Mouse (Mus musculus): ENCODE data around the gene Ghitm. TPM values are rescaled to one million over a fixed set of nuclear protein-coding genes. Genes with fewer than 3 reads are reported as not detected.

Ghitm gene
- polyA plus RNA-seq, 1 experiment from 2014 or later: 235 TPM

DNA sequence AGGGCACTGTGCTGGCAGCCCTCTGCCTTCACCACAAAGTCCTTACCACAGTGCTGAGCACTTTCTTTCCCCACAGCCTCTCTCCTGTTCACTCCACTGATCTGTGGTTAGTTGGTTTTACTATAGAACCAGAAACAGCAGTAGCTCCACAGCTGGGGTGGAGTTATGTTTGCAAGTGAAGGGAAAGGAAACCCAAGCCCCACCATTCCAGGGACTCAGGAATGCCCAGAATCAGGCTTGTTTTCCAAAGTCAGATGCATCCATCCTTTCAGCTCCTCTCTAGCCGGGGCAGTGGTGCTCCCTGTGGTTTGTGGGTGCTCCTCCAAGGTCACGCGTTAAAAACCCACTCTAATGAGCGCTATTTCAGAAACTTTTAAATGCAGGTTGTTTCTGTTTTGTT is 39.5 kb downstream of the Ghitm start:
- no peak overlapping the region for H3K4me3 ChIP-seq (ENCODE audit: low read depth, low read length)
- DNase-seq (ENCODE audit: low spot score) (no peak), ATAC-seq (replicated peaks; ENCODE audit: low FRiP score, low TSS enrichment, low read depth) (no peak)
- H3K4me1 ChIP-seq (replicated peaks; ENCODE audit: control insufficient read depth, insufficient read depth, low read length): 0 out of 2 replicates have a peak, but pooled peaks cover 4% of the 10 kb centered on the region
- no peaks in the 10 kb centered on the region for H3K36me3 ChIP-seq (ENCODE audit: control insufficient read depth, insufficient read depth, low read length)
- H3K9ac ChIP-seq (ENCODE audit: low read length): no peak overlapping the region
- H3K4me2 ChIP-seq (ENCODE audit: low read length): no peak overlapping the region
- H3K9me3 ChIP-seq (ENCODE audit: control insufficient read depth, low read length): no peaks in the 10 kb centered on the region
- WGBS: 78% methylated on average over 4 of the region's 4 CpGs
- H3K27ac ChIP-seq (ENCODE audit: low read depth): no peak overlapping the region
- H3K27me3 ChIP-seq (replicated peaks; ENCODE audit: control insufficient read depth, insufficient read depth, low read length): peaks cover 10% of the 10 kb centered on the region

DNA sequence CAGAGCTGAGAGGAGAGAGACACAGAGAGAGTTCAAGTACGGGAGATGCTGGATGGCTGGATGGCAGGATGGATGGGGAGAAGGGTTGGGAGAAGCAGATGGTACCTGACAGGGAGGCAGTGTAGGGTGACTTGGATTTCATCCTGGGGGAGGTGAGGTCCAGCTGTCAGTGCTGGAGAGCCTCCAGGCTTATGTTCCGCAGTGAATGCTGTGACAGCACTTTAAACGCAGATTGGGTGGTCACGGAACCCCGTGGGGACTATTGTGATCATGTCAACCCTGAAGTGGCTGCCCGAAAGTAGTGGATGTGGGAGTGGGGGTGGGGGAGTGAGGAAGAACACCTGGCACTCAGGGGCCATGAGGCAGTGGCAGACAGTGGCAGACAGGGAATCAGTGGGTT is 40.6 kb downstream of the Ghitm start:
- Histone ChIP-seq H3K4me2 (ENCODE audit: low read length) (no peak overlapping the region), H3K4me3 (ENCODE audit: low read depth, low read length) (no peak overlapping the region), H3K36me3 (ENCODE audit: control insufficient read depth, insufficient read depth, low read length) (no peaks in the 10 kb centered on the region), H3K27me3 (replicated peaks; ENCODE audit: control insufficient read depth, insufficient read depth, low read length) (peaks cover 10% of the 10 kb centered on the region), H3K9ac (ENCODE audit: low read length) (no peak overlapping the region), H3K9me3 (ENCODE audit: control insufficient read depth, low read length) (no peaks in the 10 kb centered on the region), H3K4me1 (replicated peaks; ENCODE audit: control insufficient read depth, insufficient read depth, low read length) (0 out of 2 replicates have a peak, but pooled peaks cover 4% of the 10 kb centered on the region), H3K27ac (ENCODE audit: low read depth) (no peak overlapping the region)
- WGBS: 76% methylated on average over 6 of the region's 6 CpGs
- DNase-seq (ENCODE audit: low spot score) (no peak), ATAC-seq (replicated peaks; ENCODE audit: low FRiP score, low TSS enrichment, low read depth) (no peak)

DNA sequence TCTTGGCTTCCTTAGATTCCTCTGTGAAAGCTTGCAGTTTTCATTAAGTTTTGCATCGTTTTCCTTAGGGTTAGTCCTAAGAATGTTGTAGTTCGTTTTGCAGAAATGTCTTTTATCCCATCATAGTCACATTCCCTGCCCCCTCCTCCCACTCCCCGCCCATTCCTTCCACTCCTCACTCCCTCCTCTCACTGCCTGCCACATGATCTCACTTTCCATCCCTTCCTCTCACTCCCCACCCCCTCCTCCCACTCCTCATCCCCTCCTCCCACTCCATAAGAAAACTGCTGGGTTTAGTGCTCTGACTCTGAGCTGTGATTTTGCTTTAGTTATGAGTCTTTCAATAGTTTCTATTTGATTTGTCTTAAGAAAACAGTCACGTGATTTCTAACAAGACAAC is 51.3 kb downstream of the Ghitm start:
- WGBS: 39% methylated on average over 4 of the region's 4 CpGs
- Histone ChIP-seq H3K27ac (ENCODE audit: low read depth) (no peak overlapping the region), H3K9ac (ENCODE audit: low read length) (no peak overlapping the region), H3K27me3 (replicated peaks; ENCODE audit: control insufficient read depth, insufficient read depth, low read length) (no peaks in the 10 kb centered on the region), H3K36me3 (ENCODE audit: control insufficient read depth, insufficient read depth, low read length) (no peaks in the 10 kb centered on the region), H3K4me3 (ENCODE audit: low read depth, low read length) (no peak overlapping the region), H3K9me3 (ENCODE audit: control insufficient read depth, low read length) (no peaks in the 10 kb centered on the region), H3K4me1 (replicated peaks; ENCODE audit: control insufficient read depth, insufficient read depth, low read length) (no peaks in the 10 kb centered on the region), H3K4me2 (ENCODE audit: low read length) (no peak overlapping the region)
- ATAC-seq (replicated peaks; ENCODE audit: low FRiP score, low TSS enrichment, low read depth) (no peak), DNase-seq (ENCODE audit: low spot score) (no peak)

DNA sequence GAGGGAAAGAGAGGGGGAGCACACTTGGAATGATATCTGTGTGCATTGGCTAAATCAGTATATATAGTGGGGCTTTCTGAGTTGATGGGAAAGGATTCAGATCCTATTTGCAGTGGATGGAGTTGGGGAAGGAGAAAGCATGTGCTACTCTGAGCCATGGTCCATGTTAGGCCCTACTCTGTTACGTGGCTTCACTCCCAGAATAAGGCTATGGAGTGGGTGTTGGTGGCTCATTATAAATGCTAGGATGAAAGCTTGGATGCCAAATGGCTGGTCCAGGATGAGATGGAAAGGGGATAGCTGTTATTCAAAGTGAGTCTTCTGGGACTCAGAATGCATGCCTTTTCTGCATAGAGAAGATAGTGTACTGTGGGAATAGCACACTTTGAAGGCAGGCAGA is 54.3 kb downstream of the Ghitm start:
- no peak overlapping the region for H3K4me2 ChIP-seq (ENCODE audit: low read length)
- DNase-seq (ENCODE audit: low spot score): no peak
- no peak for ATAC-seq (replicated peaks; ENCODE audit: low FRiP score, low TSS enrichment, low read depth)
- H3K36me3 ChIP-seq (ENCODE audit: control insufficient read depth, insufficient read depth, low read length): no peaks in the 10 kb centered on the region
- H3K27me3 ChIP-seq (replicated peaks; ENCODE audit: control insufficient read depth, insufficient read depth, low read length): no peaks in the 10 kb centered on the region
- H3K9me3 ChIP-seq (ENCODE audit: control insufficient read depth, low read length): no peaks in the 10 kb centered on the region
- H3K4me1 ChIP-seq (replicated peaks; ENCODE audit: control insufficient read depth, insufficient read depth, low read length): no peaks in the 10 kb centered on the region
- H3K9ac ChIP-seq (ENCODE audit: low read length): no peak overlapping the region
- no peak overlapping the region for H3K27ac ChIP-seq (ENCODE audit: low read depth)
- H3K4me3 ChIP-seq (ENCODE audit: low read depth, low read length): no peak overlapping the region
- 90% methylated on average over 1 of the region's 1 CpGs for WGBS

Other genes with a start within 250 kb of the Ghitm start
- gene Ccser2, start 166.5 kb downstream of the Ghitm start, polyA plus RNA-seq (2014; fragmentation: Nextera tagmentation; extraction: Ambion mirVana): 27.3 and 31.1 TPM in 2 replicates
- gene Rgr, start 86.3 kb downstream of the Ghitm start, polyA plus RNA-seq (2014; fragmentation: Nextera tagmentation; extraction: Ambion mirVana): not detected in 2 replicates
- not detected in 2 replicates for gene Lrit1, start 80.4 kb downstream of the Ghitm start, polyA plus RNA-seq (2014; fragmentation: Nextera tagmentation; extraction: Ambion mirVana)
- not detected in 2 replicates for gene Lrit2, start 67.3 kb downstream of the Ghitm start, polyA plus RNA-seq (2014; fragmentation: Nextera tagmentation; extraction: Ambion mirVana)
- 0.24 and 0.47 TPM in 2 replicates for gene Cdhr1, start 36.9 kb downstream of the Ghitm start, polyA plus RNA-seq (2014; fragmentation: Nextera tagmentation; extraction: Ambion mirVana)
- 31.9 and 42.4 TPM in 2 replicates for gene 2610528A11Rik, start 21.2 kb downstream of the Ghitm start, polyA plus RNA-seq (2014; fragmentation: Nextera tagmentation; extraction: Ambion mirVana)

Data from intestine, embryonic 14.5 days (tissue).